Mouse (Mus musculus): ENCODE data around the gene Timm44. TPM values are rescaled to one million over a fixed set of nuclear protein-coding genes. Genes with fewer than 3 reads are reported as not detected.

The Timm44 gene
- 100 to 1,000 TPM; 107 to 112 TPM for total RNA-seq (2021)

- DNase-seq = peak; percentile 95
These were observed at the start of gene Timm44 for GRCm38 (mm10) chr8:4275275-4276110. Timm44 (minus strand) TSS chr8:4275913.

- DNase-seq = peak; percentile 99
These were observed 49.5 kb upstream of the Timm44 start, which contains the start of the genes Ccl25 and Elavl1 for GRCm38 (mm10) chr8:4324983-4325750. Ccl25 (plus strand) TSS chr8:4325210. Elavl1 (minus strand) TSS chr8:4325413.

- peak; percentile 59 for DNase-seq
These were observed 48.8 kb upstream of the Timm44 start for GRCm38 (mm10) chr8:4324525-4324924.

GRCm38 (mm10) chr8:4323917-4324316, 48.2 kb upstream of the Timm44 start:
- DNase-seq = no peak

GRCm38 (mm10) chr8:4322470-4322869, 46.8 kb upstream of the Timm44 start:
- DNase-seq = peak; percentile 91

- no peak for DNase-seq
These were observed 45.3 kb upstream of the Timm44 start for GRCm38 (mm10) chr8:4321031-4321430.

- no peak for DNase-seq
These were observed 44.7 kb upstream of the Timm44 start for GRCm38 (mm10) chr8:4320404-4320803.

- no peak for DNase-seq
These were observed 43.8 kb upstream of the Timm44 start for GRCm38 (mm10) chr8:4319573-4319872.

- DNase-seq = no peak
These were observed 43.3 kb upstream of the Timm44 start for GRCm38 (mm10) chr8:4318796-4319572.

GRCm38 (mm10) chr8:4318124-4318523, 42.4 kb upstream of the Timm44 start:
- DNase-seq = no peak

- DNase-seq = no peak
These were observed 39.1 kb upstream of the Timm44 start for GRCm38 (mm10) chr8:4314852-4315251.

- DNase-seq = no peak
These were observed 37.8 kb upstream of the Timm44 start for GRCm38 (mm10) chr8:4313254-4314124.

- DNase-seq = no peak
These were observed 36.4 kb upstream of the Timm44 start for GRCm38 (mm10) chr8:4312104-4312503.

GRCm38 (mm10) chr8:4305838-4306237, 30.1 kb upstream of the Timm44 start:
- DNase-seq = no peak

- DNase-seq = no peak
These were observed 28.4 kb upstream of the Timm44 start for GRCm38 (mm10) chr8:4304124-4304547.

- no peak for DNase-seq
These were observed 22.1 kb upstream of the Timm44 start for GRCm38 (mm10) chr8:4297822-4298221.

GRCm38 (mm10) chr8:4292738-4293137, 17.0 kb upstream of the Timm44 start:
- no peak for DNase-seq

GRCm38 (mm10) chr8:4276111-4276465, 375 bp upstream of the Timm44 start:
- no peak for DNase-seq

- DNase-seq = no peak
These were observed 6.1 kb downstream of the Timm44 start for GRCm38 (mm10) chr8:4269609-4270008.

GRCm38 (mm10) chr8:4267627-4268026, 8.1 kb downstream of the Timm44 start:
- DNase-seq = peak; percentile 47

- no peak for DNase-seq
These were observed 10.4 kb downstream of the Timm44 start for GRCm38 (mm10) chr8:4265160-4265914.
